Mouse (Mus musculus): ENCODE measurements around the gene Ddo.

GRCm38 (mm10) chr10:40687407-40687806, 57.6 kb downstream of the Ddo start:
- no peak for TF ChIP-seq POLR2A (IDR thresholded peaks at IDR 0.05; ENCODE audit: low read depth, low read length)
- TF ChIP-seq CTCF (IDR thresholded peaks at IDR 0.05; ENCODE audit: borderline replicate concordance, insufficient read depth, low read length) = no peak

Measured in embryonic fibroblast, embryonic 13.5 days (primary cell).